Mouse (Mus musculus) heart, embryonic 15.5 days (tissue): ENCODE measurements at regions not wholly inside any gene's neighbourhood (a gene's known extent, or its start where the extent isn't known, plus 50 kb on each side); places are given as distances from the start of the nearest gene placed in this dataset.
A peak's percentile ranks its signal among the peaks of the same experiment; 100 is the strongest.

Source experiments
- ATAC-seq: fragments of 200-750 bp; cut with Nextera tagmentation; replicated peaks from 2 replicates; pipeline ENCODE4 v1.8.0; 2017; ENCODE audit warnings: low read depth, moderate TSS enrichment; ENCODE audit not compliant: insufficient number of reproducible peaks, insufficient read depth, low FRiP score
- H3K27ac ChIP-seq: fragments of 300-500 bp; sonication (generic); 2 replicates; pipeline ENCODE4 v1.5.1; 2015; ENCODE audit warnings: mild to moderate bottlenecking, inconsistent platforms
- H3K27me3 ChIP-seq: fragments of 300-500 bp; sonication (generic); 2 replicates; pipeline ENCODE4 v1.6.1; 2015; ENCODE audit warnings: inconsistent platforms
- H3K36me3 ChIP-seq: fragments of 300-500 bp; sonication (generic); 2 replicates; pipeline ENCODE4 v1.6.1; 2015; ENCODE audit warnings: mild to moderate bottlenecking, inconsistent platforms
- H3K4me1 ChIP-seq: fragments of 300-500 bp; sonication (generic); replicated peaks from 2 replicates; pipeline ENCODE4 v1.6.1; 2015; ENCODE audit warnings: inconsistent platforms
- H3K4me2 ChIP-seq: fragments of 300-500 bp; sonication (generic); 2 replicates; pipeline ENCODE4 v1.6.1; 2015; ENCODE audit warnings: inconsistent platforms, mild to moderate bottlenecking, moderate library complexity
- H3K4me3 ChIP-seq: fragments of 300-500 bp; sonication (generic); 2 replicates; pipeline ENCODE4 v1.5.1; 2015; ENCODE audit warnings: mild to moderate bottlenecking, inconsistent platforms
- H3K9ac ChIP-seq: fragments of 300-500 bp; sonication (generic); 2 replicates; pipeline ENCODE4 v1.6.1; 2015; ENCODE audit warnings: mild to moderate bottlenecking, inconsistent platforms
- H3K9me3 ChIP-seq: fragments of 300-500 bp; sonication (generic); replicated peaks from 2 replicates; pipeline ENCODE4 v1.6.1; 2016; ENCODE audit warnings: inconsistent platforms
- WGBS: fragments of 180-500 bp; shearing (Covaris S2); methylation state at CpG from one replicate; pipeline ENCODE4 v1.1.7; 2015; ENCODE audit warnings: mixed read lengths; 5-methylcytosine and 5-hydroxymethylcytosine counted together

GRCm38 (mm10) chr7:68833977-68834791 lies 85.1 kb upstream of the Arrdc4 start:
- H3K4me2 ChIP-seq = no peak overlapping the region
- no peaks in the 10 kb centered on the region for H3K9me3 ChIP-seq
- 45% methylated on average over 10 of the region's 10 CpGs for WGBS
- ATAC-seq = no peak
- no peaks in the 10 kb centered on the region for H3K27me3 ChIP-seq
- no peaks in the 10 kb centered on the region for H3K36me3 ChIP-seq
- no peak overlapping the region for H3K4me3 ChIP-seq
- H3K27ac ChIP-seq = no peak overlapping the region
- no peaks in the 10 kb centered on the region for H3K4me1 ChIP-seq
- H3K9ac ChIP-seq = no peak overlapping the region

- Histone ChIP-seq H3K9ac (no peak overlapping the region), H3K9me3 (no peaks in the 10 kb centered on the region), H3K27ac (no peak overlapping the region), H3K27me3 (no peaks in the 10 kb centered on the region), H3K4me2 (no peak overlapping the region), H3K36me3 (no peaks in the 10 kb centered on the region), H3K4me3 (no peak overlapping the region), H3K4me1 (no peaks in the 10 kb centered on the region)
- no peak for ATAC-seq
- WGBS = 81% methylated on average over 7 of the region's 7 CpGs
Measured at GRCm38 (mm10) chr7:68833517-68833916, 84.5 kb upstream of the Arrdc4 start.

DNA sequence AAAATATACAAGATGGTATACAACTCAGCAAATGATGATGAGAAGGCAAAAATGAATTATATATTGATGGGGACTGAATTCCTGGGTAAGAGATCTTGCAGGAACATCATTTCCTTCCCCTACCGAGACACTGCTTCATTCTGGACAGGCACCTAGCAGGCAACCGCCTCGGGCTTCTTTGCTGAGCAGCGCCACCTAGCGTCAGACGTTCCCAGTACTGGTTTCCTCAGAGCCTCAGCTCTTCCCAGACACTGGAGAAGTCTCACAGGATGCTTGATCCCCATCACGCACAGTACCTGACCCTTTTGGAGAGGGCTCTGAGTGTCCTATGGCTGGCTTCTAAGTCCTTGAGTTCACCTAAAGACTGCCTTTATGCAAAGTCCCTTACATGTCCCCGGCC lies 80.8 kb upstream of the Arrdc4 start:
- no peaks in the 10 kb centered on the region for H3K36me3 ChIP-seq
- no peak overlapping the region for H3K9ac ChIP-seq
- ATAC-seq = 0 out of 2 replicates have a peak, but pooled peaks have one; percentile 50
- no peak overlapping the region for H3K4me2 ChIP-seq
- 15% methylated on average over 8 of the region's 8 CpGs for WGBS
- no peaks in the 10 kb centered on the region for H3K9me3 ChIP-seq
- no peak overlapping the region for H3K4me3 ChIP-seq
- H3K27ac ChIP-seq = no peak overlapping the region
- H3K4me1 ChIP-seq = no peaks in the 10 kb centered on the region
- H3K27me3 ChIP-seq = no peaks in the 10 kb centered on the region

DNA sequence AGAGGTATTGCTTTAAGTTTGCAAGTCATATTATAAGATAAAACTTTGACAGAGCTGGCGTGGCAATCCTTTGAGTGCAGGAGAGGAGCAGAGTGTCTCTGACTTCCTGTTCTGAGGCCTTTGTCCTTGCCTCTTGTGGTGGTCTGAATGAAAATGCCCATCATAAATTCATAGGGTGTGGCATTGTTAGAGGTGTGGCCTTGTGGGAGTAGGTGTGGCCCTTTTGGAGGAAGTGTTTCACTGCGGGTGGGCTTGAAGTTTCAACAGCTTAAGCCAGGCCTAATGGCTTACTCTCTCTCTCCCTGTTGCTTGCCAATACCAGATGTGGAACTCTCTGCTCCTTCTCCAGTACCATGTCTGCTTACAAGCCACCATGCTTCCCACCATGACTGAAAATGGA lies 75.4 kb upstream of the Arrdc4 start:
- H3K27ac ChIP-seq = no peak overlapping the region
- no peak for ATAC-seq
- no peak overlapping the region for H3K4me3 ChIP-seq
- H3K27me3 ChIP-seq = no peaks in the 10 kb centered on the region
- H3K4me1 ChIP-seq = no peaks in the 10 kb centered on the region
- H3K9ac ChIP-seq = no peak overlapping the region
- WGBS = 58% methylated on average over 2 of the region's 2 CpGs
- H3K9me3 ChIP-seq = no peaks in the 10 kb centered on the region
- H3K36me3 ChIP-seq = no peaks in the 10 kb centered on the region
- no peak overlapping the region for H3K4me2 ChIP-seq

GRCm38 (mm10) chr7:68823646-68824045 lies 74.6 kb upstream of the Arrdc4 start:
- Histone ChIP-seq H3K27ac (no peak overlapping the region), H3K9me3 (no peaks in the 10 kb centered on the region), H3K27me3 (no peaks in the 10 kb centered on the region), H3K4me2 (no peak overlapping the region), H3K4me1 (no peaks in the 10 kb centered on the region), H3K36me3 (no peaks in the 10 kb centered on the region), H3K4me3 (no peak overlapping the region), H3K9ac (no peak overlapping the region)
- no peak for ATAC-seq
- 62% methylated on average over 2 of the region's 2 CpGs for WGBS

DNA sequence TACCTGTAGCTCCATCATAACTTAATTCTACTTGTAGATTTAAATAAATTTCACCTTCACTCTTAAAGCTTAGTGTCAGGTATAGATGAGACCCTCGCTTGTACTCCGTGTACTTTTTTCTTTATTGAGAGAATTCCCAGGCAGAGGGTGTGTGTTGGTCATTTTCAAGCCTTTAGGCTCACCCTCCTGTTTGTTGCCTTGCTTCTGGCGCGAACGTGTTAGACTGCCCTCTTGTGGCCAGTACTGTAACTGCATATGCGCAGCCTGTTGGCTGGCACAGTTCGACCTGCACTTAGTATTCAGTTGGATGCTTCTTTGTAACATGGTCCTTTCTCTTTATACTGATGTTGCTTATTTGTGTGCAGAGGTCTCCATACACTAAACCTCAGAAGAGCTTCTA lies 74.1 kb upstream of the Arrdc4 start:
- no peak overlapping the region for H3K4me3 ChIP-seq
- H3K4me1 ChIP-seq = no peaks in the 10 kb centered on the region
- H3K27ac ChIP-seq = no peak overlapping the region
- ATAC-seq = no peak
- no peaks in the 10 kb centered on the region for H3K27me3 ChIP-seq
- H3K4me2 ChIP-seq = no peak overlapping the region
- WGBS = 5% methylated on average over 7 of the region's 7 CpGs
- no peaks in the 10 kb centered on the region for H3K36me3 ChIP-seq
- H3K9ac ChIP-seq = no peak overlapping the region
- H3K9me3 ChIP-seq = no peaks in the 10 kb centered on the region

DNA sequence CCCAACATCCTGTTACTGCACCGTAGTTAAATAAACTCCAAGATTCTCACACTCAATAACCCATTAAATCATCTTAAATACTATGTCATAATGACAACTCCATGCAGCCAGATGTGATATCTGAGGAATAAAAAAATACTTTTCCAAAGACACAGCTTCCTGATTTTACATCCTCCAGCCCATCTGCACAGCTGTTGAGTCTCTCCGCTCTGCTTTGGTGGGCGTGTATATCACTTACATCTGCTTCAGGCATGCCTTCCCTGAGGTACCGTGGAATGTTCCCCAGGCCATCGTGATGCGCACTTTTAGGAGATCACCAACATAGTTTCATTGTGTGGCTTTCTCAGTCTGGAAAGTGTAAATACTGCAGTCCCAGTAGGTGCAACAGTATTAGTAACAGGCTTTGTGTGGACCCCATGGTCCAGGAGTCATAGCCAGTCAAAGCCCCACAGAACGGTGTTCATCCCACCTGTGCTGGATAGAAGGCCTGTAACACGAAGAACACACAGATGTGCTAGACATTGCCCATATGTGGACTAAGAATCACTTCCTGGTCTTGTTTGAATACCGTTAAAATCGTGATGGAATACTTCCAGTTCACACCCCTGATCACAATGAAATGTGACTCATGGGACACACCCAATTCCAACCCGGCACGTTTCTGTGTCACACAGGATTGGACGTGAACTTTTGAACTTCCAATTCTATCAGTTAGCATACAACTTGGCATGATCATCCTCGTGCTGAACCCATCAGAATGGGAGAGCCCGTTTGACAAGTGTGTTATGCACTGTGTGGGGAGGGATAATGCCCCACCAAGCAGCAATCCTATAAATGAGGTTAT lies 66.0 kb upstream of the Arrdc4 start:
- Histone ChIP-seq H3K9ac (no peak overlapping the region), H3K27ac (no peak overlapping the region), H3K36me3 (no peaks in the 10 kb centered on the region), H3K4me3 (no peak overlapping the region), H3K27me3 (no peaks in the 10 kb centered on the region), H3K4me2 (no peak overlapping the region), H3K4me1 (no peaks in the 10 kb centered on the region), H3K9me3 (no peaks in the 10 kb centered on the region)
- WGBS = 73% methylated on average over 15 of the region's 15 CpGs
- ATAC-seq = no peak

DNA sequence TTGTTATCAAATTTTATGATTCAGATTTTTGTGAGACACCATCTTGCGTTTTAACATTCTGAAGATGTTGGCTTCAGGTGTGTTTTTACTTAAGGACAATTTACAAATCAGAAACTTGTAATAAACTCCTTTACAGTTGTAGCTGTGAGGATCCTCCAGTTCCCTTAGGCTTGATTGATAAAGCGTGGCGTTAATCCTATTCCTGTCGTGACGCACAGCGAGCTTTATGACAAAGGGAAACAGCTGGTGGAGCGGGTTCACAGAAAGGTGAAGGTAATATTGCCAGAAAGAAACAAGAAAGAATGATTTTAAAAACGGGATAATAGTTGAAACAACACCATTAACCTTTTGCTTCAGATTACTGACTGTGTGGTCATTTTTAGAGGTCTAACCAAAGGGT lies 60.7 kb upstream of the Arrdc4 start:
- WGBS = 57% methylated on average over 8 of the region's 8 CpGs
- H3K4me2 ChIP-seq = no peak overlapping the region
- no peaks in the 10 kb centered on the region for H3K27me3 ChIP-seq
- no peak for ATAC-seq
- H3K36me3 ChIP-seq = no peaks in the 10 kb centered on the region
- H3K4me1 ChIP-seq = no peaks in the 10 kb centered on the region
- H3K9me3 ChIP-seq = no peaks in the 10 kb centered on the region
- H3K9ac ChIP-seq = no peak overlapping the region
- no peak overlapping the region for H3K4me3 ChIP-seq
- H3K27ac ChIP-seq = no peak overlapping the region
